Mouse (Mus musculus) R1 (cell line): Measurements from ENCODE around the gene Cldn16.
"Not testable (repeated sequence)": the region's sequence is repeated elsewhere in the genome, so short reads cannot be mapped to it uniquely, and the experiment has no call there.

Experiments
- DNase-seq: peaks from one replicate; pipeline ENCODE4 v3.0.0-alpha.2; 2018; ENCODE audit warnings: low read depth, low spot score

Gene Cldn16

DNA sequence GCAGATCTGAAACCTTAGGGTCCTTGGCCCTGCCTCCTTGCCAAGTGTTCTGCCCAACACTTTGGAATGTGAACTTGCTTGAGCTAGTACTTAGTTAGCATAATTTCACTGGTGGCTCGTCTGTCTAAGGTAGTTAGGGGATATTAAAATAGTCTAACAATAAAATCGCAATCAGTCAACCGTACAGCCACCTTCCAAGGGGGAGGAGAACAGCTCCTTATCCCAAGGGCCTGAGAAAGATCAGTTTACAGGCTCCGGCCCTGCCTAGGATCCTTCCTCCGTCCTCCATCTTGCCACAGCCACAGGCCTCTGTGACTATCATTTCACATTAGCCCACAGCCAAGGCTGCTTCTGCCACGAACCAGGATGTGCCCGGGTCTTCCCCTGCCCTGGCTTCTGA lies at the start of gene Cldn16:
Cldn16 (plus strand) TSS at position 301 of the 400 bp plus-strand sequence.
- DNase-seq, result no peak

DNA sequence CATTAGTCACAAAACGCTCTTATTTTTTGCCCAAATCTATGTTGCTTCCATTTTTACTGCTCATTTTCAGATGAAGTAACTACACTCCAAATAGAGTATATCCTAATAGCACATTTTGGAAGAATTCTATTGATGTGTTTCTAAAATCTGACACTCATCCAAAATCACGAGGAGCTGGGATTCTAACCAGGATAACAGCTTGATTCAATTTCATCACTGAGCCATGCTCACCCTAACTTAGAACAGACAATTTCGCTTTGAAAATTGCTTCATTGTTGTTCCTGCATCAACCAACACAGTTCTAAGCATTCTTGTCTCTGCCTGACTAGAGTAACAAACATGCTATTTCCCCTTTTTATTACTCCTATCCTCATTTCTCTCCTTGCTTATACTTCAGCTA lies 44.3 kb upstream of the Cldn16 start:
- DNase-seq, result no peak

DNA sequence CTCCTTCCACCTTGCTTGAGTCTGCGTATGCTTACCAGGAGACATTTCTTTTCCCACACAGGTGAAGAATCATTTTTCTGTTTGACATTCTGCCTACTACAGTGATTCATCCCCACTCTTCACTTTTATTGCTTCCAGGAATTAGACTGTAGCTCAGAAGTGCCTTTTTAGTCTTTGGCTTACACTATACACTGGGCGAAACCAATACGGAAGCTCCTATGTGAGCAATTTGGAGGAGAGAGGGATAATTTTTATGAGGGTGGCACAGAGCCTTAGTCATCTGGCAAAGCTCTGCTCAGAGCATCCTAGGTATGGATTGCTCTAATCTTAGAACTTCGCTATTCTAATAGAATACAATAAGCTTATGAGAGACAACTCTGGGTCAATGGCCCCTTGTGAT lies 40.9 kb upstream of the Cldn16 start:
- no peak for DNase-seq

DNA sequence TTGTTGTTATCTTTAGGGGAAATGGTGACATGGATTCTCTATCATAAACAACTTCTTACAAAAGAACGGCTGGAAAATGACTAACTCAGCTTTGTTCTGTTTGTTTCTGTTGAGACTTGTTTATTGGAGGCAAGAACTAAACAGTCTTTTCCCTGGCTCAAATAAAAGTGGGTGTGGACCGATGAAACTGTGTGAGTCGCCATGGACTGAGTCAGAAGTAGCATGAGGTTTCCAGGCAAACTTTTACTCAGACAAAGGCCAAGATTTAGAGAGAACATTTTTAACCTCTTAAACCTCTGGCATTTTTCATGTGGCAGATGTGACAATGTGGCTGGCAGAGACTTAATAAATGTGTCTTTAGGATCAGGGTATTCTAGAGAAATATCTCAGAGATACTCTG lies 32.7 kb upstream of the Cldn16 start:
- DNase-seq, result no peak

DNA sequence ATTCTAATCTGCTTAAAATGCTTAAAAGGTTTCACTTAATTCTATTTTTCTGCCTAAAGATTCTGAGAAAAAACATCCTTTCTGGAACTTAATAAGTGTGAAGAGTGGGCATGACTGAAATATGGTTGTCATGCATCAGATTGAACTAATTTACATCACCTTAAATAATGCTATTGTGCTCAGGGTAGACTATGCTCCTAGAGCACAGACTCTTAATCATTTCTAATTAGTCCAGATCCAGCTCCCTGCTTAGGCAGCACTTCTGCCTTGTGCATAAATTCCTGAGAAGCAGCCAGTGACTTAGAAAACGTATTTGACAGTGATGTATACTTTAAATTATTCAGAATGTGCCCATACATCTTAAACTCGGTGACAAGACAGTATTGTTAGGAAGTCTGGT lies 29.4 kb upstream of the Cldn16 start:
- no peak for DNase-seq

DNA sequence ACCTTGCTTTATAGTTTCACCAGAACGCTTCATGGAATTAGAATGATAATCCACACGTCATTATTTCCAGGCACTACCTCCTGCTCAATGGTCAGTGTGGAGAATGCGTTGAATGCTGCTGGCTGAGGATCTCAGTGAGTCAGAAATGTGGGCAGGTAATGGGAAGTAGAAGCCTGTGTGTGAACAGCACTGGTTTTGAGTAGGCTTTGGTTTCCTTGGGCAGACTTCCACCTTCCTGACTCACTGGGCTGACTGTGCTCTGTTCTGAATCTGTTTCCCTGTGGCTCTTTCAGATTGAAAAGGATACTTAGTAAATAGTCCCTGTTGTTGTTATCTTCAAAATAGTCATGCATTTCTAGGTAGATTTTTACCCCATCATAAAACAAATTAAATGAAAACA lies 22.9 kb upstream of the Cldn16 start:
- no peak for DNase-seq

DNA sequence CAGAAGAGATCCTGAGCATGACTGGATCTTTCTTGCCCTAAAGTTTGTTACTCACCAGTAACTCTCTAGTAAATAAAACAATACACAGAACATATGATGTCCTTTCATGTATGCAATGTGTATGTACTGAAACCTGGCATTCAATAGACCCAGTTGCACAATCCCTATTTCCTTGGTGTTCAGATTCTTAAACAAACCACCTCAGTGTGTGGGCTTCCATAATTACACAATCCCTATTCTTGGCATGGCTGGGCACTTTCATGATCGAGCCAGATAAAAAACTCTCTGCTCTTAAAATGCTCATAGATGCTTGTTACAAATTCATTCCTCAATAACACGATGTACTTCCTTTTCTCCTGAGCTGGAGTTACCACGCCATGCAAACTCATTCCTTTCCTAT lies 21.8 kb upstream of the Cldn16 start:
- DNase-seq, result no peak

DNA sequence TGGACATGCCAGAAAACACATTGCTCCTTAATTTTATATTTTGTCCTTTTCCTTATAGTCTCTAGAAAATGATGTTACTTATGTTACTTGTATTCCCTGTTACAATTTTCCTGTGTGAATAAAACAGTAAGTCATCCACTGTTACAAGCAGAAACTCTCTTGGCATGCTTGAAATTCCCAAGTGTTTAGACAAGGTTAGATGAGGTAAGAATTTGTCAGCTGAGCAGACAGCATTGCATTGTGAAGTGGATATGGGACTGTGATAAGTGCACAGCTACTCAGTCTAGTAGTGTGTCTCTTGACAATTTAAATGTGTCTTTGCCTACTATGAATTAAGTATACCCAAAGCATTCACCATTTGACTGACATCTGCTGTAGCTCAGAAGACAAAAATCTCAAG lies 18.1 kb upstream of the Cldn16 start:
- DNase-seq, result no peak

DNA sequence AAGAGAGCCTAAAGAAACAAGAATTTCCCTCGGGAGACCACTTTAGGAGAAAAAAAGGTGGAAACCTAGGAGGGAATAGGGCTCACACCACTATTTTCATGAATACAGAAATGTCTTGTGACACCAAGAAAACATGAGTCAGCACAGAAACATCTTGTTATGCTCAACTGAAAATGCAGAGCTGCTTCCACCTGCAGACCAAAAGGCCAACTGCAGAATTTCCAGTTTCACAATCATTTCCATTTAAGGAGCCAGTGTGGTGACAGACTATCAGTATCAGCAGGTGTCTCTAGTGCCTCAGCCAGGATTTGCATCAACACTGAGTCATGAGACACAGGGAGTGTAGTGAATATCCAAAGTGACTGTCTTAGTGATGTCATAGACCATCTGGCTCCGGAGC lies 15.3 kb upstream of the Cldn16 start:
- DNase-seq, result peak; percentile 6

DNA sequence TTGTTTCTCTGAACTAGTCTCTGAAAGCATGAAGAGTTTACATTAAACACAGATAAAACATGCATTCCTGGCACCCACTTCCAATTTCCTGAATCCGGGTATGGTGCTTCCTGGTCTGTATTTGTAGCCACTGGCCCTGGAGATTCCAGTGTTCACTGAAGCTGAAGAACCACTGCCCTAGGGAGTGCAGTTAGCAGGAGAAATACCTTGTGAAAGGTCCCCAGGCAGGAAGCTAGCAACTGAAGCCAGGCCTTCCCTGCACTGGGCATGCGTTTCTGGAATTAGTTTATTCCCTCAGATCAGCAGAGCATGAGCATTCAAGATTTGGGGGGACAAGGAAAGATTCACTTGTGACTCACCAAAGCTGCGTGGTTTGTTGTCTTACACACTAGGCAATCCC lies 8.8 kb upstream of the Cldn16 start:
- no peak for DNase-seq

DNA sequence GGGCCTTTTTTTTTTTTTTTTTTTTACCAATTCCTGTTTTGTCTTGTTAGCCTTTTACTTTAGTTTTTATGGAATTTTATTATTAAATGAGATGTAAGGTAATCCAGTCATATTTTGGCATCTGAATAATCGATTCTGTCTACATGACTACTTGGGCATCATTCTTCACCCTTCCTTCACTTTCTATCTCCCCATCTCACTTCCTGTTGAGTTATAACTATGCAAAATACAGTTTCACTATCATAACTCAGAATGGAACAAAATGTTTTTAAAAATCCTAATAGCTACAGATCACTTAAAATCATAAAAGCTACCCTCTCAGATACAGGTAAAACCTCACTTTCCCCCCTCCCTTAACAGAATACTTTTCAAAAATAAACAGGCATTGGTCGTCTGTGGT lies 6.8 kb upstream of the Cldn16 start:
- DNase-seq, result no peak

DNA sequence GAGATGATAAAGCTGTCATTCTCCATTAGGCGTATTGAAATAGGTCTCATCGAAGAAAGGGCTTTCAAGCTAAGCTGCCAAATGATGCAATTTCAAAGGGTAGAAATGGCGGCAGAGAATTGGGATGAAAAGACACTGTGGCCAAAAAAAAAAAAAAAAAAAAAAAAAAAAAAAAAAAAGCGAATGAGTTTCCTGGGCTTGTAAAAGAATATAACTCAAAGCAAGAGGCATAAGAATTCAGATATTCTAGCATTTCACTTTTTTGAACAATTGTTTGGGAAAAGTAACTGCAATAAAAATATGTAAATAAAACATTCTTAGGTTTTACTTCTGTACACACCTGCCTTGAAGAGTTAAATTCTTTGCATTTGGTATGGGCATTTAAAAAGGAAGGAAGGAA lies 3.6 kb downstream of the Cldn16 start:
- no peak for DNase-seq

DNA sequence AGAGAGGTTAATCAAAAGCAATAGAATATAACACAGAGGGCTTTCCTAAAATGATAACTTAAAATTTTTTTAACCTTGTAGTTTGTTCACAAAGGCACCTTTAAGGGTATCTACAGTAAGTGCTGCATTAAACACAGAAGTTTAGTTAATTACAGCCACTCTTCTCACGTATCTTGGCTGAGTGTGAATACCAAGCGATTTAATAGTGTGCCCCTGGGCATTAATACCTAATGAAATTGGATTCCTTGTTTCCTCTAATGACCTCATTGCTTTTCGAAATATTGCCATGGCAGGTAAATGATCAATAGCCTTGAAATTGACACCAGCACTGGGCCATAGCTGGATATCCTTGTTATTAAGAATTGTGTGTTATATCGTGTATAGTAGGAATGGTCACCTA lies 8.3 kb downstream of the Cldn16 start:
- DNase-seq, result no peak

DNA sequence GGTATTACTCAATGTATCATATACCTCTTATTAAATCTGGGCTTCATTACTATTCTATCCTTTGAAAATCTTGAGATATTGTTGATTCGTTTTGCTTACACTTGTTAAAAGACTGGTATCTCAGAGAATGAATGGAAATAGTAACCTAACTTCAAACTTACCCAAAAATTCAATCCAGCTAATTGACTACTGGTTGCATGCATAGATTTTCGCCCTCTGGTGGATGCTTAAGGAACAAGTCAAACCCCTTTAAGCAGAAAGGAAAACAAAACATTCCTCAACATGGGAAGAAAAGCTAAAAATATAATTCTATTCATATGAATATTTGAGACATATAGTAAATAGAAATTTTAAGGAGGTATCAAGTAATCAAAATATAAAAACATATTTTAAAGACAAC lies 32.8 kb downstream of the Cldn16 start:
- DNase-seq, result peak; percentile 22

DNA sequence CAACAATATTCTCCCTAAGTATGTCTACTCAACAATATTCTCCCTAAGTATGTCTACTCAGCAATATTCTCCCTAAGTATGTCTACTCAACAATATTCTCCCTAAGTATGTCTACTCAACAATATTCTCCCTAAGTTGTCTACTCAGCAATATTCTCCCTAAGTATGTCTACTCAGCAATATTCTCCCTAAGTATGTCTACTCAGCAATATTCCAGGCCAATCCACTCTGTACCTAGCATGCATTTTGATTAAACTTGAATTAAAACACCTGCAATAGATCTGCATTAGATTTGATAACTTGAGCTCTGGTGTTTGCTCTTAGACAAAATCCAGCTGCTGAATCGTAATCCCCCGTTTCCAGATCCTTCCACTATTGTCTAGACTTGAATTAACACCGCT lies 36.8 kb downstream of the Cldn16 start:
- DNase-seq, result not testable (repeated sequence)

DNA sequence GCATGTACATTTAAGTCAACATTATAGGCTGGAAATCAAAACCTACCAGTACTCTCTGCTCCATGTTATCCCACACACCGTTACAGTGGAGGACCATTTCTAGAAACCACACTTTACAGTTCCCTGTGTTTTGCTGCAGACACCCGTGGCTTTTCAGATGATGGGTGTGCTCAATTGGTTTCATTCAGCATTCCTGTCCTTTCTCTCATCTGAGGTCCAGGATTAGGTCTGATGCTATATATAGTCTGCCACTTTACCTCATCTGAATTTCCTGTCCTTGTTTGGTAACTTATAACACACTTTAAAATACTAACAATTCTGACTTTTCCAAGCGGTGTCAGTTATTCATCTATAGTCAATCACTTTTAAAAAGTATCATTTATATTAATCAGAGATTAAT lies 37.8 kb downstream of the Cldn16 start:
- DNase-seq, result no peak

DNA sequence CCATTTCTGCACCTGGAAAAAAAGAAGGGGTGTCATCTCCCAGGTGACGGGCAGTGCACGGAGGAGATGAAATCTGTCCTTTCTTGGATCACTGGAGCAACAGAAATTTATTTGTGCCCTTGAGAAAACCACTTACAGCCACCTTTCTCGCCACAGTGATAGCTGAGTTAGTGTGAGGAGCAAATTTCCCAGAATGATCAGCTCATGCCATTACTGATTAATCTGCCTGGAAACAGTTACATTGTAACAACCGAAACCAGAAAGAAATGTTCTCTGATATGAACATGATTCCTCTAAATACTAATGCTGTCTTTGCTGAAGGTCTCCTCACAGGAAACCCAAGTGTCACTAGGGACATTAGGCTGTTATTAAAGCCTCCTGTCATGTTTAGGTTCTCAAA lies 42.0 kb downstream of the Cldn16 start:
- no peak for DNase-seq

DNA sequence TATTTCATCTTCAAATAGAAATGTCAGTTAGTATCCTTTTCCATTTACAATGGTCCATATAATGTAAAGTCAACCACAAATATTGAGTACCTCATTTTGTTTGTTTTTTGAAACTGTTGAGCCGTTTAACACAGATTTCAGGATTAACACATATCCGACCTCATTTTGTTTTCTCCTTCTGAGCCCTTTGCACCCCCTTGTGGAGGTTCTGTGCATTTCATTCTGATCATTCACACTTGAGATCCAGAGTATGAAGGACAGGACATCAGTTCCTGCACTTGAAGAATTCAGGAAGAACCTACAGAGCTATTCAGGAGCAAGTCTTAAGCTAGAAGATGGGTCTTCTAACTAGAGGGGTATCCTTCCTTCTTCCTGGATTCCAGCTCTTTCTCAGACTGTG lies 56.7 kb downstream of the Cldn16 start:
- DNase-seq, result peak; percentile 44

DNA sequence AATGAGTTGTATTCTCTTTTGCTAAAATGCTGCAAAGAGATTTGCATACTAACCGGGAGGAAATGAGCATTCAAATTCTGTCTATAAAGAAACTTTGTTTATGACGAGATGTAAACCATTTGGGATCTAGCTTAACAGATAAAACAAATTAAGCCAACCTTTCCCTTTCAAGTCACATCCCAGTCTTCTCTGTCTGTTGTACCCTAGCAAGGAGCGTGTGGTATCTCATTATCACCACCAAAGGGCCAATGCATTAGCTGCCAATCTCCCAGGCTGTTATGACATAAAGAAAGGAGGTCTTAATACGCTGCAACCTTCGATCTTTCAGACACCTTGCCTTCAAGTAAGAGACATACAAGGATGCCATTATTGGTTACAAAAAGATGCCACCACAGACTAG lies 62.9 kb downstream of the Cldn16 start:
- no peak for DNase-seq

DNA sequence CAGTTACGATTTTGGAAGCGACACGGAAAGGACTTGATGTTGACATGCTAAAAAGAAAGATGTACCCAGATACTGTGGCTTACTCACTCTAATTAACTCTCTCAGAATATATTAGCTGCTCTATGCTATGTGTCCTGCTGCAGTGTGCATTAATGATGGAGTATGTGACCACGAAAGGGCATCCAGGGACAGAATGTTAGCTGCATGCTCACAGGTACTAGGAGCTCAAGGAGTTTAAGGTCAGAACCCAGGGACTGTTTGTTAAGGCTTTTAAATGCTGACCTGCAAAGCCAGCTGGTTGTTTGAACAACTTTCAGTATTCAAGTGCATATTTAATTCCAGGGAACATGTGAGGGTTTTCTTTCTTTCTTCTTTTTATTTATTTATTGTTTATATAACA lies 63.7 kb downstream of the Cldn16 start, which contains the start of gene Tmem207:
Tmem207 (minus strand) TSS at position 101 of the 400 bp plus-strand sequence.
- no peak for DNase-seq

DNA sequence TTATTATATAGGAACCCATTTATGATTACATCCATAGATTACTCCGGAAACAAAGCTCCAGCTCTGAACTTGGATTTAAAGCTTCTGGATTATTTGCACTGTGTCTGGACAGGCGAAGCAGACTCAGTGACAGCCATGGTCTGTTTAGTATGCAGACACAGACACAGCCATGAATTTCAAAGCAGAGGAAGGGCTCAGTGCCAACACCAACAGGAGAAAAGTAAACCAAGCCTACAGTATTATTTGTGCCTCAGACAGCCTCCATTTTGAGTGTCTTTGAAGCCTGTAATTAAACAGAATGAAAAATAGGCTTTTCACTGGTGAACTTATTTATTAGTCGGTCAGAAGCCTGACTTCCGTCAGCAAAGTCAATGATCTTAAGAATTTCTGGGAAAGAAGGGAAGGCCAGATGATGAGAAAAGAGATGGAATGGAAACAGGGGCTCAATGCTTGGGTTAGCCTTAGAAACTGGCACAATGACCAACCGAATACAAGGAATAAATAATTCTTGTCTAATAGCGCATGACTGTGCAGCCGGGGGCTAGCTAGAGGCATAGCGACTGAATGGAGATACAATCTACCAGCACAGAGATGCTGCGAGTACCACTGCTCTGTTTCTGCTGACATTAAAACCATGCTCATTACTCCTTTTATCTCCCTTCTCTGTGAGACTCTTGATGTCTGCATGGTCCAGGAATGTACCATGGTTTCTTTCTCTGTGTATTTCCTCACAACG lies 65.2 kb downstream of the Cldn16 start:
- DNase-seq, result no peak

DNA sequence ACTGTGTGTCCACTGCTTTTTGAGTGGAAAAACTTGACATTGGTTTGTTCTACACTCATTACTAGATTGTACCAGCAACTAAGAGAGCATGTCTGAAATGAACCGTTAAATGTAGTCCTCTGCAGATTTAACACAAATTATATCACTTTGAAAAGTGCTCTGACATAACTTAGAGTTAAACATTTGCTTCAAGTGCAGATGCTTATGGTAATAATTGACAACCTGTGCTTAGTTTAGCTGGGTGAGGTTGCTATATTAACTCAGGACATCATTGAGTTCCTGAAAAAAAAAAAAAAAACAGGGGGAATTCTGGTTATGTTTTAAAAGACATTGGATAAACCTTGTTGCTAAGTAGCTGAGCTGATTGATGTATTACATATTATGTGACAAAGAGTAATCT lies 67.5 kb downstream of the Cldn16 start:
- DNase-seq, result no peak

DNA sequence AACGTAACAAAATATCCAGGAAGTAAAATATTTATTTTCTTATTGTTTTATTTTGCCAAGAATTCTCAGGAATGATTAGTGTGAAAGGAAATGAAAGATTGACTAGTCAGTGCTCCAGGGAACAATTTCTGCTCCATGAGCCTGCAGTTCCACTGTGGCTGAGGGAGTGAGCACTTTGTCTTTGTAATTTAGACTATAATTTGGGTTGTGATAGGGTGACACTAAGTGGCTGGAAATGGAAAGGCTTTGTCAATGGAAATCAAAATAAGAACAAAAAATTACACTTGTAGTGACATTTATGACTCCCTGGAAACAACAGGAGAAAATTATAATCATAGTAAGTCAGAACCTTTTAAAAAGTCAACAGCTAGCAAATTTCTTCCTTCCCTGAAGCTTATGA lies 69.4 kb downstream of the Cldn16 start:
- DNase-seq, result no peak
